Mouse (Mus musculus) right cerebral cortex, postnatal 4 days (tissue): ENCODE data around the gene Luc7l3.

ENCODE experiments used
- DNase-seq: peaks from one replicate; pipeline ENCODE4 v3.0.0-alpha.2; 2022

Gene Luc7l3

DNA sequence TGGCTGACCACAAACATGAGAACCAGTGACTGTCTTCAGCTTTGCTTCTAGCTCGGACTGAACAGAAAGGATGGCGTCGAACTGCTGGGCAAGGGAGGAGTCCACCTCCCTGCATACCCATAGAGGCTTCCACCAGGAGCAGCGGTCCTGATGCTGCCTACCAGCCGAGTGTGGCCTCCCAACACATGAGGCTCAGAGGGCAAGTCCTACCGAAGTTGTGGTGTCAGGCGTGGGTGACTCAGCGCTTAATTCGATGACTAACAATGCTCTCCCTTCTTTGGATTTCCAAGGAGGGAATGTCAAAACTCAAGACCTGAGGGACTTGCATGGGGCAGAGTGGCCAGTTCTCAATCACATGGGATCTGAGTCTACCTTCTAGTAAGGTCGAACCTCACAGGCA, 68.1 kb downstream of the Luc7l3 start:
- no peak for DNase-seq

- DNase-seq, result no peak
These were observed 68.6 kb downstream of the Luc7l3 start for GRCm38 (mm10) chr11:94253156-94253555.

- DNase-seq, result no peak
These were observed 75.1 kb downstream of the Luc7l3 start for GRCm38 (mm10) chr11:94246789-94247061.

DNA sequence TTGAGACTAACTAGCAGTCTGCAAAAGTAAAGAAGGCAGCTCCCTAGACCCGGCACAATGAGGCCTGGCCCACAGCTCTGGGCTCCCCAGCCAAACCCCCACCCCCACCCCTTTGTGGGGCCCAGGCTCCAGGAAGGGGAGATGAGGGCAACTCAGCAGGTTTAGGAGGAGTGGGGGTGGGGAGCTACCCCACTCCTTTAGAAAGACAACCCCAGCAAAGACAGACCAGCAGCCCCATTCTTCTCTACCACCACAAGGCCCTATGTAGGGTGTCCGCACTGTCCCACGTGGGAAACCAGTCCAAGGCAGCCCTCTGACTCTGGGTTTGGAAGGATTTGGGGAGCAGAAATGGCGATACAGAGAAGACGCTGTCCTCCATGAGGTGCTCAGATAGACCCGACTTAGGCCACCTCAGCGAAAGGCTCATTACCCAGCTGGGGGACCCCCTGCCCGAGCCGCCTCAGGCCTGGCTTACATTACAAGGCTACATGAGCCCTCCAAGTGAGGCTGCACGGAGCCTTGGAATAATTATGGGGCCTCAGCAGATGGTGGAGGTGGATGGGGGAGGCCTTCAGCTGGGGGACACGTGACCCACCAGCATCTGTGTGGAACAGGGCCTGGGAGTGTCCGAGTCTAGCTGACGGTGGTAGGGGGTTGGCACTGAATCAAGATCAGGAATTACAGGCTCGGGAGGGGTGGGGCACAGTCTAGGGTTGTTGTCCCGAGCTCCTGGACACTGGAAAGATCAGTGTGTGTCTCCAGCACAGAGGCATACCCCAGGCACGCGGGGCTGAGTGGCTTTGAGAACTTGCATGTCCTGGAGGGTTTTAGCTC, 75.6 kb downstream of the Luc7l3 start, which contains the start of gene Wfikkn2:
Gene Wfikkn2 (minus strand): TSS at position 51 of the 834 bp plus-strand sequence.
- DNase-seq, result no peak

GRCm38 (mm10) chr11:94244385-94244784, 77.4 kb downstream of the Luc7l3 start:
- DNase-seq, result no peak

DNA sequence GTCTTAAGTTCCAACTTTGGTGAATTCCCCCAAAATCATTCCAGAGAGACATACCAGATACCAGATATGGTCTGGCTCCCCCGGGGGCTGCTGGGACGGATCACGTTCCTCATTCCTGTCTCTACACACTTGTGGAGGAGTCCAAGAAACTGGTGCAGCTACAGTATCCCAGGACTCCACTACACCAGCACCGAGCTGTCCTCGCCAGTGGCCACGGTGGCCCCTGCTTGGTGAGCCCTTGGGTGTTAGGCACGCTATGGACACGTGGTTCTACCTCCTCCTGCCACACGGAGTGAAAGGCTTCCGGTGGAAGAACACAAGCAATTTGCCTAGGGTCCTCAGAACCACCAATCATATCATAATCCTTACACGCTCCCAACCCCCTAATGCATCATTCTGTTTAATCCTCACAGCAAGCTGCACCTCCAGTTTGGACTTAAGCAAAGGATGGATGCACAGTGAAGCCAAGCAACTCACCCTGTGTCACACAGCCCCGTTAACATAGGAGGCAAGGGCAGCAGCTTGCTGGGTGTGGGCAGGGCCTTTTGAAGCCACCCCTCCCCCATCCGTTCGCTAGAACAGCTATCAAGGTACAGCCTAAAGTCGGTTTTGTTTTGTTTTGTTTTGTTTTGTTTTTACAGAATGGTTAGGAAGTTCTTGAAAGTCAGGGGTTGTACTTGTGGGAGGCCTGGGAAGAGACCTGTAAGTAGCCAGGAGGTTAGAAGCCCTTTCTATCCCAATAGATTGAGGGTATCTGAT, 78.2 kb downstream of the Luc7l3 start:
- DNase-seq, result no peak

DNA sequence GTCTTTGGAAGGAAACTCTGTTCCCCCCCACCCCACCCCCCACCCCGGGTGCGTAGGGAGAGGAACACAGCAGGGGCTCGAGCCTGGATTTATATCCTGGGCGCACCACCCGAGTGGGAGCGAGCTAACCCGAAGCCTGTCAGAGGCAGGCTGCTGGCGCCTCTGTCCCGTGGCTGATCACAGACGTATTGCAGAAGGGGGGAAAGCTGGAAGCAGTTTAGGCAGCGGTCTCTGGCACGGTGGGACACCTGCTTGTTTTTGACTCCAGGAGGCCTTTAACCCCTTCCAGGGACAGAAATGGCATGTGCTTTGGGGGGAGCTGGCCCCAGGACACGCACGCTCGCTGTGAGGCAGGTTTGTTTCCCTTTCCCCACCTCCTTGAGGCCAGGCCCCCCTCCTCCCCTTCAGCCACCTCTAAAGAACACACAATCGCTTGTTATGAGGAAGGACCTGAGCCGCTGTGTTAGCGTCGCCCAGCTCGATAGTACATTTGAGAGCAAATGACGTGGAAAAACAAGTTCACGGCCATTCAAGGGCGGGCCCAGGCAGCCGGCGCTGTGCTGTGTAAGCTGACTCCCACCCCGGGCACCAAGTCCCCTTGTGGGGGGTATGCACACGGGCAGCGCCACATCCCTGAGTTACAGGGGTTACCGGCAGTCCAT, 78.9 kb downstream of the Luc7l3 start:
- DNase-seq, result no peak

DNA sequence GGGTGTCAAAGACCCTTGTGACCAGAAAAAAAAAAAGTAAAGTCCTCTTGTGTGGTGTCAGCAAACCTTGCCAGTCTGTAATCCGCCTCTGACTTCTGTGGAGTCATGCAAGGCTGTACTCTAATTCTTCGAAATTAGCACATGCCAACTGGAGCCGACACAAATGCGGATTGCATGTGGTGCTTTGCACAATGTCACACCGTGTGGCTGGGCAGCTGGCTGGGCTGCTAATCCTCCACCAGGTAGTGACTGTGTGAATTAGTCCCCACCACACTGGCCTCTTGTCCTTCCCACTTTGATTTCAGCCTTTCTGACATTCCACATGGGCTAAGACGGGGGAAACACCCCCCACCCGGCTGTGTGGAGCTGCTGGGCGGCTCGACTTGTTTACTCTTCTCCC, 82.1 kb downstream of the Luc7l3 start:
- DNase-seq, result no peak

DNA sequence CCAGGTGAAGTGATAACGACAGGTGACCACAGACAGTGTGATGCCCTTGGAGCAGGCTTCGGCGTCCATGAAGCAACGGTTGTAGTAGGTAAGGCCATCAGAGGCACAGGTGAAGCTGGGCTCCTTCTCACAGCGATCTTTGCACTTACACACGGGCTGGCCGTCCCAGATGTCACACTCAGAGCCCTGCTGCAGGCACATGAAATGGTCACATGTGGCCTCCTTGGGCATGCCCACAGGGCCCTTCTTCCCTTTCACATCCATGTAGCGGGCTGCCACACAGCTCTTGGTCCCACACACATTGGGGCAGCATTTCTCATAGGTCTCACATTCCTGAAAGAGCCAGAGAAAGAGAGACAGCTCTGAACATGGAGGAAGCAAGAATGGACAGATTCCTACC, 83.0 kb downstream of the Luc7l3 start:
- DNase-seq, result no peak
